Mouse (Mus musculus): ENCODE data around the gene Cacnb1.

GRCm38 (mm10) chr11:98030701-98031442 is 8.0 kb upstream of the Cacnb1 start:
- no peak for TF ChIP-seq POLR2A (IDR thresholded peaks at IDR 0.05; ENCODE audit: control insufficient read depth, low read depth, low read length)
- TF ChIP-seq CTCF (IDR thresholded peaks at IDR 0.05; ENCODE audit: control insufficient read depth, insufficient read depth, insufficient replicate concordance, low read depth, low read length) = no peak

Data from testis, adult 2 months (tissue).